Mouse (Mus musculus): ENCODE measurements around the gene Ugt1a6b.
"Not testable (repeated sequence)": the region's sequence is repeated elsewhere in the genome, so short reads cannot be mapped to it uniquely, and the experiment has no call there.

The Ugt1a6b gene

DNA sequence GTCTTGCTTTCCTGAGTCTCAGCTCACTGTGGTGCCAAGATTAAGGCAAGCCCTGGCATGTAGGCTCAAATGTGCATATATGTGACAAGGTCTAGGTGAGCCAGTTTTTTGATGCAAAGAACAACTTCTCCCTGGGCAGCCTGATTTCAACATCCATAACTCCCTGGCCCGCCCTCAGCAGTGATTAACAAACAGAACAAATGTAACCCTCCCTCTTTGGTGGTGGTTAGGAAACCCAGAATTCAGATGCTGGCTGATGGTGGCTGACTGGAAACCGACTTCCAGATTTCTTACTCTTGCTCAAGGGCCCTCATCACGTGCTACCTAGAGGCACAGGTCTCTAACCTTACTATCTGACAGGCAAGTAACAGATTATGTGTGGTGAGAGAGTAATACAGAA lies at the start of gene Ugt1a6b:
TSS of gene Ugt1a6b (plus strand) at position 234 of the 400 bp plus-strand sequence.
- peak; percentile 51 for DNase-seq (ENCODE audit: low spot score)

- DNase-seq (ENCODE audit: low spot score) = no peak
Observed at GRCm38 (mm10) chr1:88055088-88055487, 48.0 kb upstream of the Ugt1a6b start, which contains the start of gene Ugt1a10. Gene Ugt1a10 (plus strand): TSS chr1:88055388.

- not testable (repeated sequence) for DNase-seq (ENCODE audit: low spot score)
Observed at GRCm38 (mm10) chr1:88066472-88067102, 36.5 kb upstream of the Ugt1a6b start.

- DNase-seq (ENCODE audit: low spot score) = no peak
Observed at GRCm38 (mm10) chr1:88070495-88070894, 32.6 kb upstream of the Ugt1a6b start, which contains the start of gene Ugt1a9. Gene Ugt1a9 (plus strand): TSS chr1:88070800.

DNA sequence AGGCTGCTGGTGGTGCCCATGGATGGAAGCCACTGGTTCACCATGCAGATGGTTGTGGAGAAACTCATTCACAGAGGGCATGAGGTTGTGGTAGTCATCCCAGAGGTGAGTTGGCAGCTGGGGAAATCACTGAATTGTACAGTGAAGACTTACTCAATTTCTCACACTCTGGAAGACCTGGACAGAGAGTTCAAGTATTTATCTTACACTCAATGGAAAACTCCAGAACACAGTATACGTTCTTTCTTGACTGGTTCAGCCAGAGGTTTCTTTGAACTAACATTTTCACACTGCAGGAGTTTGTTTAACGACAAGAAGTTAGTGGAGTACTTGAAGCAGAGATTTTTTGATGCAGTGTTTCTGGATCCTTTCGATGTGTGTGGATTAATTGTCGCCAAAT lies 32.1 kb upstream of the Ugt1a6b start:
- DNase-seq (ENCODE audit: low spot score) = no peak

GRCm38 (mm10) chr1:88074471-88074870 lies 28.6 kb upstream of the Ugt1a6b start:
- DNase-seq (ENCODE audit: low spot score) = no peak

GRCm38 (mm10) chr1:88077128-88077527 lies 25.9 kb upstream of the Ugt1a6b start:
- DNase-seq (ENCODE audit: low spot score) = no peak

DNA sequence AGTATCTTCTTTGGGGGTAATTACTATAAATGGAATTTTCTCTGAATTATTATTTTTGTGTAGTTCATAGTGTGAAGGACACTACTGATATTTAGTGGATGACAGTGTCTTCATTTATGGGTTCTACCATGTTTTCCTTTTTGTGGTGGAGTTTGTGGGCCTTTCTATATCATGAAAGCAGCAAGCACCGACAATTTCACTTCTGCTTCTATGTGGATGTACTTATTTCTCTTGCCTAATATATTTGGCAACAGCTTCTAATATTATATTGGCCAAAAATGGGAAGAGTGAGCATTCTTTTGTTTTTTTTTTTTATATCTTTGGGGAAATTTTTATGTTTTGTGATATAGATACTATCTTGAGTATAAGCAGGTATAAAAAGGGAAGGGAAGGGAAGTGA lies 21.4 kb upstream of the Ugt1a6b start:
- no peak for DNase-seq (ENCODE audit: low spot score)

GRCm38 (mm10) chr1:88086125-88086524 lies 16.9 kb upstream of the Ugt1a6b start:
- DNase-seq (ENCODE audit: low spot score) = no peak

GRCm38 (mm10) chr1:88087513-88087912 lies 15.5 kb upstream of the Ugt1a6b start, which contains the start of gene Ugt1a8:
Gene Ugt1a8 (plus strand): TSS chr1:88087813.
- no peak for DNase-seq (ENCODE audit: low spot score)

GRCm38 (mm10) chr1:88092341-88092740 lies 10.7 kb upstream of the Ugt1a6b start:
- DNase-seq (ENCODE audit: low spot score) = no peak

DNA sequence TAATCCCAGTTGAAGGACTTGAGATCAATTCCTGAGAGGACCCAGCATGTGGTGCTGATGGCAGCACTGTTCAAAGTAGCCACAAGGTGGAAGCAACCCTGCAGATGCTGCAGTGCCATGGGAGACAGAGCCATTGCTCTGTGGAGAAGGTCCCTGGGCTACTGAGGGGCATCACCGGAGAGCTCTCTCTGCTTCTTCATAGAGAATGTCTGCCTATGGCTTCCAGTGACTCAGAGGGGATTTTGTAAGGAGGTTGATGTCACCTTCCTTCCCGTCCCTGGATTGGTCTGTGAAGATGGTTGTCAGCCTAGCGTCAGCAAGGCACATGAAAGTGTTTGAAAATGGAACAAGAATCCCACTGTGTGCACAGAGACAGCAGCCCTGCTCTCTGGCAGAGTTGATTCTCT lies 8.8 kb upstream of the Ugt1a6b start:
- not testable (repeated sequence) for DNase-seq (ENCODE audit: low spot score)

DNA sequence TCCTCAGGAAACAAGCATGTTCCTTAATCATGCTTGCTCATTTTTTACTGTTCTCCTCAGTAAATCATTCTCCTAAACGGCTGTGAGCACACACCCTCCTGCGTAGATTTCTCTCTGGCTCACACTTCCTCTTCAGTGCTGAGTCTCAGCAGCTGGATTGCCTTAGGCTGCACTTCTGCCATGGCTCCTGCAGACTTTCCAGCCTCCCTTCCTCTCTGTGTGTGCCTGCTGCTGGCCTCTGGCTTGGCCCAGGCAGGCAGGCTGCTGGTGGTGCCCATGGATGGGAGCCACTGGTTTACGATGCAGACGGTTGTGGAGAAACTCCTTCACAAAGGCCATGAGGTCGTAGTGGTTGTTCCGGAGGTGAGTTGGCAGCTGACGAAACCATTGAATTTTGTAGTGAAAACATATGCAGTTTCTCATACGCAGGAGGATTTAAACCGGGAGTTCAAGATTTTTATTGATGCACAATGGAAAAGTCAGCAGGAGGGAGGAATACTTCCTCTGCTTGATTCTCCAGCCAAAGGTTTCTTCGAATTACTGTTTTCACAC lies 8.0 kb upstream of the Ugt1a6b start, which contains the start of gene Ugt1a7c:
TSS of gene Ugt1a7c (plus strand) at position 122 of the 552 bp plus-strand sequence.
- peak; percentile 47 for DNase-seq (ENCODE audit: low spot score)

GRCm38 (mm10) chr1:88098546-88098945 lies 4.5 kb upstream of the Ugt1a6b start:
- DNase-seq (ENCODE audit: low spot score) = not testable (repeated sequence)

- DNase-seq (ENCODE audit: low spot score) = not testable (repeated sequence)
Observed at GRCm38 (mm10) chr1:88099691-88100090, 3.4 kb upstream of the Ugt1a6b start.

- DNase-seq (ENCODE audit: low spot score) = not testable (repeated sequence)
Observed at GRCm38 (mm10) chr1:88103697-88104468, 831 bp downstream of the Ugt1a6b start.

DNA sequence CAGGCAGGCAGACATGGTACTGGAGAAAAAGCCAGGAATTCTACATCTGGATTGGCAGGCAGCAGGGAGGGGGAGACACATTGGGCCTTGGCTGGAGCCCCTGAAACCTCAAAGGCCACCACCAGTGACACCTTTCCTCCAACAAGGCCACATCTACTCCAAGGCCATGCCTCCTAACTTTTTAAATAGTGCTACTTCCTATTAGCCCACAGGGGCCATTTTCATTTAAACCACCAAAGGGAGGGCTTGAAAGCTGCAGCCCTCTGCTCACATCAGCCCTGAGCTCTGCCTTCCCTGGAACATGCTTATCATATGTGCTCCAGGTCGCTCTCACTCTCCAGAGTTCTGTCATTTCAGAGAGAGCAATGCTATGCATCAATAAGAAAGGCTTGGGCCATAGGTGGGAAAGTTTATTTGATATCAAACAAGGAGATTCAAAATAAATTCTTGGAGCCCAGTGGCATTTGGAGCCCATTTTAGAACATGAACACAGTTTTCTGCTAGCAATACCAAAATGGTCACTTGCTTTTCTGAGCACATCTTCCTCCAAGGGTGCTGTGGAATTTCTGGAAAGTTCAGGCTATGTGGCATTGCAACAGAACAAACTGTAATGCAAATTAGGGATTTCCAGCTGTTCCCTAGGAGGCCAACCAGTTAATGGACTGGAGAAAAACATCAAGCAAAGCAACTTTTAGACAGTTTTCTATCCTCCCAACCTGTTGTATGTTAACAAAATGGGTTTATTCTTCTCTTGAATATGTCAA lies 1.8 kb downstream of the Ugt1a6b start:
- DNase-seq (ENCODE audit: low spot score) = no peak

GRCm38 (mm10) chr1:88105656-88106055 lies 2.6 kb downstream of the Ugt1a6b start:
- no peak for DNase-seq (ENCODE audit: low spot score)

GRCm38 (mm10) chr1:88109027-88109557 lies 6.0 kb downstream of the Ugt1a6b start:
- DNase-seq (ENCODE audit: low spot score) = not testable (repeated sequence)

- not testable (repeated sequence) for DNase-seq (ENCODE audit: low spot score)
Observed at GRCm38 (mm10) chr1:88109604-88110003, 6.6 kb downstream of the Ugt1a6b start.

DNA sequence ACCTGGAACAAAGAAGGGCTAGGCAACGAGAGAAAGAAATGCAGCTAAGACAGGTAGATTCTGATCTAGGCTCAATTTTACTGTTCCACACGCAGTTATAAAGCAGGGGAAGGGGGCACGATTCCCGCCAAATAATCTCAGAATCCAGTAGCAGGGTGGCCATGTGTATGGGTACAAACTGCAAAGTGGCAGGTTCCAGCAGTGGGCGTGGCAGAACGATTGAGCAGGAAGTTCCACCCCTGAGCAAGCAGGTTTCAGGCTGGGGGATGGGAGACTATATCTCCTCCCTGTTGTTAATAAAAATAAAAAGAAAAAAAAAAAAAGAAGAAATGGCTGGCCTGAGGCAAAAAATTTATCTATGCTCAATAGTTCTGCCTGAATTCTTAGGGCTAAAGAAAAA lies 9.7 kb downstream of the Ugt1a6b start:
- DNase-seq (ENCODE audit: low spot score) = not testable (repeated sequence)

GRCm38 (mm10) chr1:88120550-88120949 lies 17.5 kb downstream of the Ugt1a6b start:
- DNase-seq (ENCODE audit: low spot score) = not testable (repeated sequence)
